Mouse (Mus musculus) kidney, embryonic 14.5 days (tissue): ENCODE measurements around the gene Afmid. TPM values are rescaled to one million over a fixed set of nuclear protein-coding genes. Genes with fewer than 3 reads are reported as not detected.
"Not testable (repeated sequence)": the region's sequence is repeated elsewhere in the genome, so short reads cannot be mapped to it uniquely, and the experiment has no call there.

Experiments used
- ATAC-seq: fragments of 200-750 bp; cut with Nextera tagmentation; 2 replicates; pipeline ENCODE4 v1.8.0; 2017; ENCODE audit warnings: moderate number of reproducible peaks, mild to moderate bottlenecking, moderate TSS enrichment, moderate library complexity; ENCODE audit not compliant: low FRiP score, low TSS enrichment
- H3K27ac ChIP-seq: fragments of 300-500 bp; sonication (generic); 2 replicates; pipeline ENCODE4 v1.5.1; 2014; ENCODE audit warnings: low read depth, mild to moderate bottlenecking, low read length, moderate library complexity, mixed read lengths
- H3K27me3 ChIP-seq: fragments of 300-500 bp; sonication (generic); 2 replicates; pipeline ENCODE4 v1.6.1; 2014; ENCODE audit warnings: mild to moderate bottlenecking, low read length; ENCODE audit not compliant: control insufficient read depth, insufficient read depth
- H3K36me3 ChIP-seq: fragments of 300-500 bp; sonication (generic); 2 replicates; pipeline ENCODE4 v1.6.1; 2014; ENCODE audit warnings: low read length, mixed read lengths; ENCODE audit not compliant: control insufficient read depth, insufficient read depth
- H3K4me1 ChIP-seq: fragments of 300-500 bp; sonication (generic); 2 replicates; pipeline ENCODE4 v1.6.1; 2014; ENCODE audit warnings: low read length, mixed read lengths; ENCODE audit not compliant: control insufficient read depth, insufficient read depth
- H3K4me2 ChIP-seq: fragments of 300-500 bp; sonication (generic); replicated peaks from 2 replicates; pipeline ENCODE4 v1.6.1; 2014; ENCODE audit warnings: low read depth, mild to moderate bottlenecking, low read length
- H3K4me3 ChIP-seq: fragments of 300-500 bp; sonication (generic); 2 replicates; pipeline ENCODE4 v1.5.1; 2014; ENCODE audit warnings: mild to moderate bottlenecking, low read length
- H3K9ac ChIP-seq: fragments of 300-500 bp; sonication (generic); 2 replicates; pipeline ENCODE4 v1.6.1; 2014; ENCODE audit warnings: low read depth, mild to moderate bottlenecking, low read length, moderate library complexity
- H3K9me3 ChIP-seq: fragments of 300-500 bp; sonication (generic); 2 replicates; pipeline ENCODE4 v1.6.1; 2016; ENCODE audit warnings: low read length; ENCODE audit not compliant: control insufficient read depth
- WGBS: fragments of 180-500 bp; shearing (Covaris S2); extraction: QIAGEN DNeasy Blood & Tissue Kit; methylation state at CpG from one replicate; pipeline ENCODE4 v1.1.7; 2014; 5-methylcytosine and 5-hydroxymethylcytosine counted together
- polyA plus RNA-seq: library from polyadenylated mRNA; unstranded; fragments of >200 nt; fragmentation: Nextera tagmentation; extraction: Ambion mirVana; gene quantifications from 2 replicates; pipeline ENCODE4 v1.2.1, GENCODE M21; 2014

Gene Afmid
- polyA plus RNA-seq, 1 experiment from 2014 or later: 4.1 TPM

- no peak overlapping the region for H3K4me3 ChIP-seq
- peaks cover 13% of the 10 kb centered on the region for H3K36me3 ChIP-seq
- ATAC-seq: no peak
- H3K4me2 ChIP-seq: no peak overlapping the region
- H3K9ac ChIP-seq: no peak overlapping the region
- WGBS: 60% methylated on average over 3 of the region's 3 CpGs
- H3K9me3 ChIP-seq: no peaks in the 10 kb centered on the region
- 0 out of 2 replicates have a peak overlapping the region, but pooled peaks have one; percentile 7 for H3K27ac ChIP-seq
- H3K27me3 ChIP-seq: no peaks in the 10 kb centered on the region
- H3K4me1 ChIP-seq: peaks cover 58% of the 10 kb centered on the region
These were observed 1.7 kb downstream of the Afmid start for GRCm38 (mm10) chr11:117827386-117827785.

- WGBS: 77% methylated on average over 18 of the region's 18 CpGs
- peak overlapping the region; percentile 12; the same call in 1 of the 2 replicates for H3K9ac ChIP-seq
- H3K27ac ChIP-seq: peak overlapping the region; percentile 59; the same call in 1 of the 2 replicates
These were observed 2.6 kb downstream of the Afmid start for GRCm38 (mm10) chr11:117828149-117828887.

GRCm38 (mm10) chr11:117828888-117829604, 3.3 kb downstream of the Afmid start:
- H3K9ac ChIP-seq: peak overlapping the region; percentile 12; the same call in 1 of the 2 replicates
- H3K9me3 ChIP-seq: no peaks in the 10 kb centered on the region
- peaks cover 51% of the 10 kb centered on the region for H3K4me1 ChIP-seq
- WGBS: 54% methylated on average over 9 of the region's 9 CpGs
- peak overlapping the region; percentile 59 for H3K27ac ChIP-seq
- no peak for ATAC-seq
- no peaks in the 10 kb centered on the region; the same call in 1 of the 2 replicates for H3K36me3 ChIP-seq
- no peak overlapping the region for H3K4me3 ChIP-seq
- no peaks in the 10 kb centered on the region for H3K27me3 ChIP-seq
- H3K4me2 ChIP-seq: no peak overlapping the region

More at GRCm38 (mm10) chr11:117828149-117828887, 2.6 kb downstream of the Afmid start:
- Histone ChIP-seq H3K4me1 (peaks cover 57% of the 10 kb centered on the region), H3K27me3 (no peaks in the 10 kb centered on the region), H3K4me3 (no peak overlapping the region), H3K4me2 (no peak overlapping the region), H3K9me3 (no peaks in the 10 kb centered on the region), H3K36me3 (peaks cover 6% of the 10 kb centered on the region)
- no peak for ATAC-seq

GRCm38 (mm10) chr11:117829671-117830215, 4.0 kb downstream of the Afmid start:
- H3K4me3 ChIP-seq: no peak overlapping the region
- H3K27me3 ChIP-seq: no peaks in the 10 kb centered on the region
- H3K9ac ChIP-seq: no peak overlapping the region
- H3K4me2 ChIP-seq: no peak overlapping the region
- no peaks in the 10 kb centered on the region for H3K36me3 ChIP-seq
- H3K4me1 ChIP-seq: peaks cover 46% of the 10 kb centered on the region
- 25% methylated on average over 2 of the region's 2 CpGs for WGBS
- no peak for ATAC-seq
- no peaks in the 10 kb centered on the region for H3K9me3 ChIP-seq
- H3K27ac ChIP-seq: peak overlapping the region; percentile 59

GRCm38 (mm10) chr11:117830401-117830800, 4.7 kb downstream of the Afmid start:
- no peaks in the 10 kb centered on the region for H3K36me3 ChIP-seq
- WGBS: 74% methylated on average over 9 of the region's 9 CpGs
- H3K27me3 ChIP-seq: no peaks in the 10 kb centered on the region
- H3K27ac ChIP-seq: peak overlapping the region; percentile 14; the same call in 1 of the 2 replicates
- H3K4me3 ChIP-seq: no peak overlapping the region
- H3K9ac ChIP-seq: no peak overlapping the region
- H3K4me1 ChIP-seq: peaks cover 40% of the 10 kb centered on the region
- no peaks in the 10 kb centered on the region for H3K9me3 ChIP-seq
- H3K4me2 ChIP-seq: no peak overlapping the region
- ATAC-seq: no peak

GRCm38 (mm10) chr11:117832086-117832969, 6.6 kb downstream of the Afmid start:
- H3K9me3 ChIP-seq: no peaks in the 10 kb centered on the region
- H3K27me3 ChIP-seq: no peaks in the 10 kb centered on the region
- H3K36me3 ChIP-seq: no peaks in the 10 kb centered on the region
- peak; percentile 34 for ATAC-seq
- H3K4me2 ChIP-seq: peak overlapping the region; percentile 49
- H3K4me3 ChIP-seq: peak overlapping the region; percentile 23; the same call in 1 of the 2 replicates
- H3K4me1 ChIP-seq: peaks cover 34% of the 10 kb centered on the region
- WGBS: 17% methylated on average over 28 of the region's 28 CpGs
- no peak overlapping the region for H3K27ac ChIP-seq
- peak overlapping the region; percentile 25; the same call in 1 of the 2 replicates for H3K9ac ChIP-seq

- H3K36me3 ChIP-seq, H3K4me3 ChIP-seq, H3K9me3 ChIP-seq, ATAC-seq, H3K27me3 ChIP-seq, H3K4me2 ChIP-seq, H3K27ac ChIP-seq, H3K9ac ChIP-seq: not testable (repeated sequence)
- peaks cover 26% of the 10 kb centered on the region for H3K4me1 ChIP-seq
- 92% methylated on average over 4 of the region's 6 CpGs for WGBS
These were observed 7.8 kb downstream of the Afmid start for GRCm38 (mm10) chr11:117833509-117833908.

GRCm38 (mm10) chr11:117834086-117834485, 8.4 kb downstream of the Afmid start:
- Histone ChIP-seq H3K9me3 (no peaks in the 10 kb centered on the region), H3K36me3 (no peaks in the 10 kb centered on the region), H3K27ac (no peak overlapping the region), H3K27me3 (no peaks in the 10 kb centered on the region), H3K9ac (no peak overlapping the region), H3K4me1 (peaks cover 21% of the 10 kb centered on the region), H3K4me2 (no peak overlapping the region), H3K4me3 (no peak overlapping the region)
- ATAC-seq: no peak
- WGBS: 89% methylated on average over 8 of the region's 8 CpGs
